Mouse (Mus musculus) megakaryocyte, embryonic 14.5 days (primary cell): Measurements from ENCODE around the gene Prdm5. TPM values are rescaled to one million over a fixed set of nuclear protein-coding genes. Genes with fewer than 3 reads are reported as not detected.

Experiments
- H3K27me3 ChIP-seq: replicated peaks from 2 replicates; pipeline ENCODE3; 2012; ENCODE audit warnings: inconsistent platforms
- H3K36me3 ChIP-seq: replicated peaks from 2 replicates; pipeline ENCODE3; 2012; ENCODE audit warnings: low read length, inconsistent platforms, mixed read lengths
- H3K4me1 ChIP-seq: 2 replicates; pipeline ENCODE4 v1.6.1; 2012; ENCODE audit warnings: inconsistent platforms
- H3K4me3 ChIP-seq: replicated peaks from 2 replicates; pipeline ENCODE3; 2012; ENCODE audit warnings: moderate library complexity, mild to moderate bottlenecking, inconsistent platforms
- H3K9me3 ChIP-seq: 2 replicates; pipeline ENCODE4 v1.6.1; 2012; ENCODE audit warnings: inconsistent platforms
- FLI1 ChIP-seq: IDR thresholded peaks from 2 replicates; pipeline ENCODE4 v1.6.1; 2012; ENCODE audit warnings: low read length, inconsistent platforms, mixed read lengths
- GATA1 ChIP-seq: IDR thresholded peaks from 3 replicates; pipeline ENCODE4 v1.6.1; 2012; ENCODE audit warnings: mixed read lengths, low read length, inconsistent platforms, borderline replicate concordance
- polyA plus RNA-seq: library from polyadenylated mRNA; stranded (reverse); fragments of >175 nt; gene quantifications from 2 replicates; pipeline ENCODE4 v1.2.3, GENCODE M21; 2012; ENCODE audit warnings: low replicate concordance; ENCODE audit not compliant: insufficient read depth

Gene Prdm5
- polyA plus RNA-seq, 1 experiment, result 0.55 TPM

DNA sequence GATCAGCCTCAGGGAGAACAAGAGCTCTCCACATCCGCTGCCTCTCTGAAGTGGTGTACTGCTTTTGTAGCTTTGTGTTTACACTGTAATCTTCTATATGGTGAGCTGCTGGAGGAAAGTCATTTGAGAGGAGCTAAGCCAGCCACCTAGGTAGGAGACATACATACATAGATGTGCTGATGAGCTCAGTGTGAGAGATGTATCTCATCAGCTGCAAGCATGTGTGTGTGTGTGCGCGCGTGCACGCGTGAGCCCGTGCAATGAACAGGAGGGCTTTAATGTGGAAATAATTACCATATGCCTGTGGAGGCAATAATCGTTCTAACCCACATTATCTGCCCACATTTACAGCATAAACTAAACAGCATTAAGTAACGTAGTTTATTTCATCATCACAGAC, 191.6 kb downstream of the Prdm5 start:
- TF ChIP-seq FLI1 (no peak), GATA1 (no peak)
- H3K27me3 ChIP-seq, result no peaks in the 10 kb centered on the region
- peaks cover 3% of the 10 kb centered on the region for H3K9me3 ChIP-seq
- no peaks in the 10 kb centered on the region for H3K4me1 ChIP-seq
- no peaks in the 10 kb centered on the region for H3K36me3 ChIP-seq
- no peak overlapping the region for H3K4me3 ChIP-seq

Other genes with a start within 250 kb of the Prdm5 start
- 0.16 and 0.22 TPM in 2 replicates for gene Ndnf, start 107.4 kb upstream of the Prdm5 start, polyA plus RNA-seq
- gene 4930544G11Rik, start 173.6 kb downstream of the Prdm5 start, polyA plus RNA-seq, result not detected in 2 replicates